Mouse (Mus musculus) frontal cortex, adult (tissue): ENCODE data around the gene Srms.
"Not testable (repeated sequence)": the region's sequence is repeated elsewhere in the genome, so short reads cannot be mapped to it uniquely, and the experiment has no call there.

Source experiments
- ATAC-seq: cut with Nextera tagmentation; 2 replicates; pipeline ENCODE4 v1.9.2; 2017; ENCODE audit warnings: mild to moderate bottlenecking, moderate library complexity, mixed read lengths; ENCODE audit not compliant: low TSS enrichment

The Srms gene

DNA sequence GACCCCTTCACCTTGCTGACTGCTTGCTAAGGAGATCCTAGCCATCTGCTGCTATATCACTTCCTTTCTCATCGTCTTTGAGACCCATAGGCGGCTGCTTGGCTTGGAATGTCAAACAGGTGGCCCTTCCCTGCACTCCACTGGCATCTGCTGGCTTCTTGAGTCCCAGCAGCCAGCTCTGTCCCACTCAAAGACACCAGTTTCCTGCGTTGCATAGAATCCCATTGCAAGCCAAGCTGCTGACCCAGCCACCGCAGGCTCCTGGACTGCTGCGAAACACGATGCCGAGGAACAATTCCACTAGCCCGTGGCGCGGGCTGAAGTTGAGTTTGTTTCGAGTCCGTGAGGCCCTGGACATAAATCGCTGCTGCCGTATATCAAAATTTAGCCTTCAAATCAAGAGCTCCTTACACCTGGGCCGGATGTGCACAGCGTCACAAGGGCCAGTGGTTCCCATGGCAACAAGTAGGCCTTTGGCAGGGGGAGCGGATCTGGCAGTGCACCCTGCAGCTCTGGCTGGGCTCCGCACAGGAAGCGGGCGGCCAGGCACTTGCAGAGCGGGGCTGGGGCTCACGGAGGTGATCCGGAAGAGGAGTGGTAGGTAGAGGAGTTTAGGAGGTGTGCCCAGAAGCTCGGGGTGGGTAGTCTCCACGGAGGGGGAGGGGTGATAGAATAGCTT is 6.7 kb upstream of the Srms start, which contains the start of gene Fndc11:
Gene Fndc11 (plus strand): TSS at position 476 of the 679 bp plus-strand sequence.
- peak; percentile 59; the same call in 1 of the 2 replicates for ATAC-seq

GRCm38 (mm10) chr2:181218881-181219485 is 6.0 kb upstream of the Srms start:
- ATAC-seq = no peak

DNA sequence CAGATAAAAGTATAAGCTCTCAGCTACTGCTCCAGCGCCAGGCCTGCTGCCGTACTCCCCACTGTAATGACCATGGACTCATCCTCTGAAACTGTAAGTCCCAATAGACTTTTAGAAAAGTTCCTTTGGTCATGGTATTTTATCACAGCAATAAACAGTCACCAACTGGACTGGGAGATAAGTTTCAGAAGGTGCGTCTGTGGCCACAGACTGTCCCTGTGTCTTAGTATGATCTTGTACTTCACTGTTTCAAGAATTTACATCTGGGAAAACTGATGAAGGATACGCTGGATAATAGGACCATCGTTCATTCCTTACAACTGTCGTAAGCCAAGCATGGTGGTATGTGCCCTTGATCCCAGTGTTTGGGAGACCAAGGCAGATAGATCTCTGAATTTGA is 3.1 kb upstream of the Srms start:
- ATAC-seq = no peak

- ATAC-seq = no peak
Measured at GRCm38 (mm10) chr2:181212389-181213020, 480 bp downstream of the Srms start.

DNA sequence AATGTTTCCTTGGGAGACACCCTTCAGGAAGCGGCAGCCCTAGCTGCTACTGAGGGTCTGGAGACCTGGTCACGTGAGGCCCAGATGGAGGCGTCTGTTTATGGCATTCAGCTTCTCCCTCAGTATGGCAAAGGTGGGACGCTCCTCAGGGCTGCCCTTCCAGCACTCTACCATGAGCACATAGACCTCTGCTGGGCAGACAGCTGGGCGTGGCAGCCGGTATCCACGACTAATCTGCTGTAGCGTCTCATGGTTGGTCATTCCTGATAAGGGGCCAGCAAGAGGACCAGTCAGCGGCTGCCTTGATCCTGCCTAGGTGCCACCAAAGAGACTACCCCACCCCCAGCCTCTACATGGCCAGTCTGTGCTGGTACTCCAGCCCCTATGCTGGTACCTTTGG is 6.9 kb downstream of the Srms start:
- ATAC-seq = no peak

GRCm38 (mm10) chr2:181205678-181206077 is 7.3 kb downstream of the Srms start:
- ATAC-seq = no peak

GRCm38 (mm10) chr2:181202886-181203285 is 10.1 kb downstream of the Srms start:
- ATAC-seq = no peak

DNA sequence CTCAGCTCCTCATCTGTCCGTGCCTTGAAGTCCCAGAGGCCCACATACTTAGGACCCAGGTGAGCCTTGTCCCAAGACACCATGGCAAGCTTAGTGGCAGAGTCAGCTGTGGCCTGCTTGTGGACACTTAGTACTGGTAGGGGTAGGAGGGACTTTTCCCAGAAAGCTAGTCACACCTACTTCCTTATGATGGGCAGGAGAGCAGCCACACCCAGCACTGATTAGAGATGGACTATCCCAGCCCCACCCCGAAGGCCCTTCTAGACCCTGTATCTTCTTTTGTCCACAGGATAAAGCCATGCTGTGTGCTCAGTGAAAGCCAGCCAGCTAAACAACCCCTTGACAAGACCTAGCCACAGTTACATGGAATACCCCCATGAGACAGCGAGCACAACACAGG is 10.6 kb downstream of the Srms start, which contains the start of gene Ptk6:
Gene Ptk6 (minus strand): TSS at position 368 of the 400 bp plus-strand sequence.
- no peak for ATAC-seq

DNA sequence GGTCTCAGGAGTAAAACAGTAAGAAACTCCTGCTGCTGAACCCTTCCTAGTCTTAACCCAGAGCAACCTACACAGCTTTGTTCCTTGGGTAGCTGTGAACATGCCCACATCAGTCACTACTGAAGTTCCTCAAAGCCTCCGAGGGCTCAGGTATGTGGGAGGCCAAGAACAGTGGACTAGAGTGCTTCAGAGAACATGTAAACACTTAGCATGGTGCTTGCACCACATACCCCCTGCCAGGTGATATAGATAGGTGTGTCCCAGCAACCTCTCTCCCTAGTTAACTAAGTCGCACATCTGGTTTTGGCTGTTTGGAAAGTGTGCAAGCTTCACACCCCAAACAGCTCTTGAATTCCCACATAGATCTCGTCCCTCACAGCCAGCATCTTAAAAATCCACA is 11.4 kb downstream of the Srms start:
- ATAC-seq = no peak

DNA sequence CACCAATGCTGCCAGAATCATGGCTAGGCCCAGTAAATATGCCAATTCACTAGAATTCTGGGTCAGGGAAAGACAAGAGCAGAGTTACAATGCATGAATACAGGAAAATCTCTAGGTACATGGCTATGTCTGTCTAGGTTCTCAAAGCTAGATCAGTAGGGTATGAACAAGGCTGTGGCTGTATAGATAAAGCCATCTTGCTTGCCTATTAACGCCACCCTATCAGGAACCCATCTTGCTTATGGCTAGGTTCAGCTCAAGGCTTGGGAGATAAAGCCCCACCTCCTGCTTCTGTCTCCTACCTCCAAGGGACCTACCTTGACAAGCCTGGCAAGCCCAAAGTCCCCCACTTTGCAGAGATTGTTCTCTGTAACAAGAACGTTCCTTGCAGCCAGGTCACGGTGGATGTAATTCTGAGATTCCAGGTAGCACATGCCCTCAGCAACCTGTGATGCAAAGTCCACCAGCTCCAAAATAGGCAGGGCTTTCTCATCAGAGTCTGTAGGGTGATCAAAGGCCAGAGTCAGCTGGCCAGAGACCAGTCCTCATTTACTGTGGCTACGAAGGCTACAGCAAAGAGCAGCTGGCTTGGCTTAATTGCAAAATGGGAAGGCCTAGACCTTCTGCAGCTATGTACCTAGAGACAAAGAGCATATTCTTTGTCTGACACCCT is 16.2 kb downstream of the Srms start:
- no peak for ATAC-seq

DNA sequence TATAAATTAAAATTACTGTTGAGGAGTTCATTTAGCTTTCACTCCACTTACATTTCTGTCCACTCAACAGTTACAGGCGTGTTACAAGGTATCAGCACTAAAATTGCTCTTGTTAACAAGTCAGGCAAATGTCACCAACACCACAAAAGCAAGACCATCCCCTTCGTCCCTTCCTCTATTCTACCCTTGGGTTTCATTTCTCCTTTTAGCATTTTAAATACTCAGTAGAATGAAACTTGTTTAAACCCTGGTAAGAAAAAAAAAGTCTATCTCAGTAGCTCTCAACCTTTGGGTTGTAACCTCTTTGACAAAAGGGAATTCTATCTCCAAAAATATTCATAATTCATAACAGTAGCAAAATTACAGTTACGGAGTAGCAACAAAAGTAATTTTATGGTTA is 19.9 kb downstream of the Srms start:
- ATAC-seq = no peak

GRCm38 (mm10) chr2:181191936-181192335 is 21.0 kb downstream of the Srms start:
- ATAC-seq = no peak

DNA sequence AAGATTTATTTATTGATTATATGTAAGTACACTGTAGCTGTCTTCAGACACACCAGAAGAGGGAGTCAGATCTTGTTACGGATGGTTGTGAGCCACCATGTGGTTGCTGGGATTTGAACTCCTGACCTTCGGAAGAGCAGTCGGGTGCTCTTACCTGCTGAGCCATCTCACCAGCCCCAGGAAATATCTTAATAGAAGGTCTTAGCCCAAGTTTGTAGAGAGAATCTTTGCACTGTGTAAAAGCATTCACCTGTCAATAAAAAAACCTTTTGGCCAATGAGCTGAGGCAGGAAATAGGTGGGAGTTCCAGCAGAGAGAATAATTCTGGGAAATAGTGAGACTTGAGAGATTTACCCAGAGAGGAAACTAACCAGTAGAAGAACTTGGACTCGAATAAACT is 21.6 kb downstream of the Srms start:
- ATAC-seq = not testable (repeated sequence)

GRCm38 (mm10) chr2:181189321-181189720 is 23.7 kb downstream of the Srms start:
- no peak for ATAC-seq

DNA sequence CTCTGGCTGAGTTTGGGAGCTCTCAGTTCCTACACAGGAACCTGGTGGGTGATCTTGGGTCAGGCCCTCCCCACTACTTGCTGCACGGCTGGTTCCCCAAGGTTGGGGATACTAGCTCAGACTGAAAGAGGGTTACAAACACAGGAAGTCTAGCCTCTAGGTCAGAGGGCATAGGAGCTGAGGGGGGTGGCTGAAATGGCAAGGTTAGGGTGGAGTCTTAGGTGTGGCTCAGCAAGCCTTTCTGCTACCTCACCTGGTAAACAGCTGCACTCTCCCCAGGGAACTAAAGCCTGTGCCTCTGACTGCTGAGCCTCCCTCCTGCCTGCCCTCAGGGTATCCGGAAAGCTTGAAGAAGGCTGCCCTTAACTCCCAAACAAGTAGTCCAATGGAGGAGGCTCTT is 24.3 kb downstream of the Srms start:
- ATAC-seq = no peak

DNA sequence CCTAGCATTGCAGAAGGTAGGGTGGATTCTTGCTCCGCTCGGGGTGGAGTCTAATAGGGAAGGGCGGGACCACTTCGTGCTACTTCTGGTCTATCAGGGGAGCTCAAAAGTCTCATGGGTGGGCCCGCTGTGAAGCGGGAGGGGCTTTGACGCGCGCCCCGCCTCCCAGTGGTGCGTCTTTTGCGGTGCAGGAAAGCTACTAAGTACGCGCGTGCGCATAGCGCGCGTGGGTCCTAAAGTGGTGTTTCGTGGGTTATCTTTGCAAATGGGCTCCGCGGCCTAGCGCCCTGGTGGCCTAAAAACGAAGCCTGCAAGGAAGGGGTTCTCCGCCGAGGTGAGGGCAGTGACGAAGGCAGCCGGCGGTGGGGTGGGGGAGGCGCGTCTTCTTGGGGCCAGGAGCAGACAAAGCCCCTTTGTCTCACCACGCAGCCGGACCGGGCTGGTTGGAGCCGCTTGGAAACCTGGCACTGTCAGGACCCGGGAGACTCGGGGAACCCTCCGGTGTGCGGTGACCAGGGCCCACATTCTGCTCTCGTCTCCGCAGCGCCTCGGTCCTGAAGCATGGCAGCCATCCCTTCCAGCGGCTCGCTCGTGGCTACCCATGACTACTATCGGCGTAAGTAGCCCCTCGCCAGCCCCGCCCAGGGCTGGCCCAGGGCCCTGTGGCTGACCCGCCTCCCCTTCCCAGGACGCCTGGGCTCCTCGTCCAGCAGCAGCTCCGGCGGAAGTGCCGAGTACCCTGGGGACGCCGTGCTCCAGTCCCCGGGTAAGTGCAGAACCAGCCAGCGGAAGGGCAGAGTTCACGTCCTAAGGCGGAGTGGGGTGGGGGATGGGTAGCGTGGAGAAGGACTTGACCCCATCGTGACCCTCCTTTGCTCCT is 25.6 kb downstream of the Srms start, which contains the start of gene Ppdpf:
Gene Ppdpf (plus strand): TSS at position 127 of the 880 bp plus-strand sequence.
- ATAC-seq = peak; percentile 92

GRCm38 (mm10) chr2:181186635-181187034 is 26.4 kb downstream of the Srms start:
- ATAC-seq = peak; percentile 82

GRCm38 (mm10) chr2:181180898-181181297 is 32.1 kb downstream of the Srms start:
- ATAC-seq = no peak; the same call in 1 of the 2 replicates

- ATAC-seq = no peak
Measured at GRCm38 (mm10) chr2:181178471-181178870, 34.5 kb downstream of the Srms start.

DNA sequence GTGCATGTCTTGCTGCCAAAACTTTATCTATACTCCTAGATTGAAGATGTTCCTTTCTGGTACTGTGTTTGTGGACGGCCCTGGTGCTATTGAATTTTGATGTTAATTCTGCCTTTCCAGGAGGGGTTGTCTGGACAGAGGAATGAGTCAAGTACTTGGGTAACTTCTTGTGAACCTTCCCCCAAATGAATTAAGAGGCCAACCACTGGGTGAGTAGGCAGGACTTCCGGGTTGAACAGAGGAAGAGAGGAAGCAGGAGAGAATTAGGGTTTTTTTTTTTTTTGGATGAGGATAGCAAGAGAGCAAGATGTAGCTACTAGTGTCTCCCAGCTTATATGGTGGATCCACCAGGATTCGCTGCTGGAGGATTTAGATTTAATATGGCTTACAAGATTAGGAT is 35.0 kb downstream of the Srms start:
- no peak for ATAC-seq

GRCm38 (mm10) chr2:181174646-181175045 is 38.3 kb downstream of the Srms start:
- peak; percentile 85 for ATAC-seq
